Mouse (Mus musculus) heart, embryonic 14.5 days (tissue): ENCODE data around the gene Rtl6. TPM values are rescaled to one million over a fixed set of nuclear protein-coding genes. Genes with fewer than 3 reads are reported as not detected.
A peak's percentile ranks its signal among the peaks of the same experiment; 100 is the strongest.

ENCODE experiments used
- ATAC-seq: fragments of 200-750 bp; cut with Nextera tagmentation; 2 replicates; pipeline ENCODE4 v1.8.0; 2017; ENCODE audit warnings: low read depth, moderate TSS enrichment; ENCODE audit not compliant: insufficient number of reproducible peaks, insufficient read depth, low FRiP score
- H3K27ac ChIP-seq, 2 experiments: fragments of 200-500 bp in 1 of 2; fragments of 300-500 bp in 1 of 2; sonication (generic) in 1 of 2; replicated peaks in 1 of 2; 2 replicates each; pipeline ENCODE4 v1.5.1; 2012 to 2014; ENCODE audit warnings: low read depth in 2 of 2, low read length in 2 of 2, control low read depth in 1 of 2, mild to moderate bottlenecking in 1 of 2, mixed read lengths in 1 of 2; ENCODE audit not compliant: control insufficient read depth in 1 of 2, insufficient read depth in 1 of 2
- H3K27me3 ChIP-seq: fragments of 300-500 bp; sonication (generic); 2 replicates; pipeline ENCODE4 v1.6.1; 2014; ENCODE audit warnings: mild to moderate bottlenecking, low read length, control low read depth; ENCODE audit not compliant: control insufficient read depth, insufficient read depth
- H3K36me3 ChIP-seq: fragments of 300-500 bp; sonication (generic); 2 replicates; pipeline ENCODE4 v1.6.1; 2014; ENCODE audit warnings: mild to moderate bottlenecking, control low read depth, low read length, mixed read lengths; ENCODE audit not compliant: control insufficient read depth, insufficient read depth
- H3K4me1 ChIP-seq, 2 experiments: fragments of 200-500 bp in 1 of 2; fragments of 300-500 bp in 1 of 2; sonication (generic) in 1 of 2; 2 replicates each; pipeline ENCODE4 v1.6.1; 2012 to 2014; ENCODE audit warnings: low read length in 2 of 2, control low read depth in 1 of 2, mixed read lengths in 1 of 2; ENCODE audit not compliant: control insufficient read depth in 2 of 2, insufficient read depth in 2 of 2
- H3K4me2 ChIP-seq: fragments of 300-500 bp; sonication (generic); 2 replicates; pipeline ENCODE4 v1.6.1; 2014; ENCODE audit warnings: mild to moderate bottlenecking, low read length
- H3K4me3 ChIP-seq, 2 experiments: fragments of 200-500 bp in 1 of 2; fragments of 300-500 bp in 1 of 2; sonication (generic) in 1 of 2; 2 replicates each; pipeline ENCODE4 v1.5.1; 2012 to 2014; ENCODE audit warnings: low read length in 2 of 2, mild to moderate bottlenecking in 2 of 2, control low read depth in 1 of 2, low read depth in 1 of 2, moderate library complexity in 1 of 2; ENCODE audit not compliant: control insufficient read depth in 1 of 2, insufficient read depth in 1 of 2
- H3K9ac ChIP-seq: fragments of 300-500 bp; sonication (generic); 2 replicates; pipeline ENCODE4 v1.6.1; 2014; ENCODE audit warnings: mild to moderate bottlenecking, low read length
- H3K9me3 ChIP-seq: fragments of 300-500 bp; sonication (generic); 2 replicates; pipeline ENCODE4 v1.6.1; 2016; ENCODE audit warnings: low read length, control low read depth; ENCODE audit not compliant: control insufficient read depth
- WGBS: fragments of 180-500 bp; shearing (Covaris S2); extraction: QIAGEN DNeasy Blood & Tissue Kit; methylation state at CpG from one replicate; pipeline ENCODE4 v1.1.7; 2014; 5-methylcytosine and 5-hydroxymethylcytosine counted together
- polyA plus RNA-seq: library from polyadenylated mRNA; unstranded; fragments of >200 nt; fragmentation: Nextera tagmentation; extraction: Ambion mirVana; gene quantifications from 2 replicates; pipeline ENCODE4 v1.2.1, GENCODE M21; 2014

Gene Rtl6
- polyA plus RNA-seq, 1 experiment from 2014 or later: 6.1 TPM

GRCm38 (mm10) chr15:84556674-84557073 is 949 bp downstream of the Rtl6 start:
- H3K4me1 ChIP-seq: peaks cover 4 to 5% of the 10 kb centered on the region in 2 experiments; a peak in 2 of 4 replicates
- no peak overlapping the region; the same call in 1 of the 2 replicates for H3K9ac ChIP-seq
- peak overlapping the region; percentile 84 for H3K4me2 ChIP-seq
- no peak for ATAC-seq
- no peak overlapping the region for H3K27ac ChIP-seq
- no peaks in the 10 kb centered on the region; the same call in 1 of the 2 replicates for H3K36me3 ChIP-seq
- H3K9me3 ChIP-seq: no peaks in the 10 kb centered on the region
- 94% methylated on average over 17 of the region's 17 CpGs for WGBS
- H3K4me3 ChIP-seq: peak overlapping the region in 1 of 2 experiments; percentile 80; a peak in 1 of 4 replicates
- no peaks in the 10 kb centered on the region for H3K27me3 ChIP-seq

DNA sequence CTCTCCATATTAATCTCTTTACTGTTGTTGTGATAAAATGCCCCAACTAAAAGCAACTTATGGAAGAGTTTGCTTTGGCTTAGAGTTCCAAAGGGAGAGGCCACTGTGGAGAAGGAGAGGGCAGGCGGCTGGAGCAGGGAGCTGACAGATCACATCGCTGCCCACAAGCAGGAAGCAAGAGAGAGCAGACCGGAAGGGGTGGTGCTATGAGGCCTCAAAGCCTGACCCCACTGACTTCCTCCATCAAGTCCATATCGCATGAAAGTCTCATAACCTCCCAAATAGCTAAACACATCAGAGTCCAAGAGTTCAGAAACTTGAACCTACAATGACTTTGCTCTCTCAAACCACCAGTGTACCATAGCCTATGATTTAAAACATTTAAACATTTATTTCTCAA is 6.6 kb downstream of the Rtl6 start:
- Histone ChIP-seq H3K36me3 (no peaks in the 10 kb centered on the region; the same call in 1 of the 2 replicates), H3K4me3 (no peak overlapping the region), H3K4me2 (no peak overlapping the region), H3K4me1 (no peaks in the 10 kb centered on the region), H3K9me3 (no peaks in the 10 kb centered on the region), H3K9ac (no peak overlapping the region), H3K27me3 (no peaks in the 10 kb centered on the region), H3K27ac (no peak overlapping the region)
- ATAC-seq: no peak
- 81% methylated on average over 4 of the region's 4 CpGs for WGBS

DNA sequence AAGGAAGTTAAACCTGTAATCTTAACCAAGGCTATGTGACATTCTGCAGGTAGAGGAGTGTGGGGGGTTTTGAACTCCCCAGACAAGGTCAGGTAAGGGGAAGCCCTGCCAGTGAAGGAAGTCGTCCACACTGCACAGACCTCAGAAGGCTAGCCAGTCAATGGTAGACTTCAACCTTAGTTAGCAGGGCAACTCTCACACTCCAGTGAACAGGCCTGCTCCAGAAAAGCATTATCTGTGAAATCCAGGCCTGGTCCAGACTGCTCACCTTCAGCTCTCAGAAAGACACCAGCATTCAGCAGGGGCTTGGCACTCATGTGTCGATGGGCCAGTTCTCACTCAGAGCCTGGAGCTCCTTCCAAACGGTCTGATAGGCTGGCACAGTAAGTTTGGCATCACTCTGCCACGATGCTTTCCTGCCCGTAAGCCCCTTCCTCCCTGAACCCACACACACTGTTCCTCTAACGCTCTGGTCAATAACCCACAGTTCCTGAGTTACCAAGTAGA is 8.3 kb downstream of the Rtl6 start:
- ATAC-seq: no peak
- H3K9me3 ChIP-seq: no peaks in the 10 kb centered on the region
- no peak overlapping the region for H3K4me2 ChIP-seq
- no peak overlapping the region for H3K9ac ChIP-seq
- no peak overlapping the region for H3K27ac ChIP-seq
- no peaks in the 10 kb centered on the region for H3K27me3 ChIP-seq
- 87% methylated on average over 6 of the region's 6 CpGs for WGBS
- no peaks in the 10 kb centered on the region for H3K4me1 ChIP-seq
- H3K36me3 ChIP-seq: no peaks in the 10 kb centered on the region
- H3K4me3 ChIP-seq: no peak overlapping the region

GRCm38 (mm10) chr15:84546028-84546427 is 11.6 kb downstream of the Rtl6 start:
- WGBS: 89% methylated on average over 3 of the region's 3 CpGs
- no peak overlapping the region for H3K4me3 ChIP-seq
- H3K27me3 ChIP-seq: no peaks in the 10 kb centered on the region
- no peaks in the 10 kb centered on the region for H3K9me3 ChIP-seq
- no peaks in the 10 kb centered on the region for H3K36me3 ChIP-seq
- no peak overlapping the region for H3K9ac ChIP-seq
- no peak overlapping the region for H3K4me2 ChIP-seq
- no peaks in the 10 kb centered on the region for H3K4me1 ChIP-seq
- ATAC-seq: no peak
- no peak overlapping the region for H3K27ac ChIP-seq

DNA sequence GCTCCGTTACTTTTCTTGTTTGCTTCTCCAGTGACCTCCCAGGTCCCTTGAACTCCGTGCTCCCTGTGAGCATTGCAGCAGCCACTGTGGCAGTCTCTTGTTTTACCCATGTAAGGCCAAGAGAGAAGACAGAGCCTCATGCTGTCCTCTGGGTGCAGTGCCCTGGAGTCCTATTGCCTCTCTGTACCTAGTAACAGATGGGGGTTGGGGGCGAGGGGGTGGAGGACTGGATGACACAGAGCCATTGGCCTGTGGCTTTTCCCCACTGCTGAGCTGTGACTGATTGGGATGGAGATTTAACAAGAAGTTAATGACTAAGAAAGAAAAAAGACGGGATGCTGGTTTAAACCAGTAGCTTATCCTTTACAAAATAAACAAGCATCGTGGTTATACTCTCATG is 16.4 kb downstream of the Rtl6 start:
- H3K36me3 ChIP-seq: no peaks in the 10 kb centered on the region
- H3K9me3 ChIP-seq: 0 out of 2 replicates have a peak, but pooled peaks cover 4% of the 10 kb centered on the region
- ATAC-seq: no peak
- H3K4me1 ChIP-seq: no peaks in the 10 kb centered on the region
- no peak overlapping the region for H3K4me3 ChIP-seq
- no peak overlapping the region for H3K9ac ChIP-seq
- H3K27me3 ChIP-seq: no peaks in the 10 kb centered on the region
- no peak overlapping the region for H3K4me2 ChIP-seq
- no peak overlapping the region for H3K27ac ChIP-seq
- 50% methylated on average over 5 of the region's 5 CpGs for WGBS

DNA sequence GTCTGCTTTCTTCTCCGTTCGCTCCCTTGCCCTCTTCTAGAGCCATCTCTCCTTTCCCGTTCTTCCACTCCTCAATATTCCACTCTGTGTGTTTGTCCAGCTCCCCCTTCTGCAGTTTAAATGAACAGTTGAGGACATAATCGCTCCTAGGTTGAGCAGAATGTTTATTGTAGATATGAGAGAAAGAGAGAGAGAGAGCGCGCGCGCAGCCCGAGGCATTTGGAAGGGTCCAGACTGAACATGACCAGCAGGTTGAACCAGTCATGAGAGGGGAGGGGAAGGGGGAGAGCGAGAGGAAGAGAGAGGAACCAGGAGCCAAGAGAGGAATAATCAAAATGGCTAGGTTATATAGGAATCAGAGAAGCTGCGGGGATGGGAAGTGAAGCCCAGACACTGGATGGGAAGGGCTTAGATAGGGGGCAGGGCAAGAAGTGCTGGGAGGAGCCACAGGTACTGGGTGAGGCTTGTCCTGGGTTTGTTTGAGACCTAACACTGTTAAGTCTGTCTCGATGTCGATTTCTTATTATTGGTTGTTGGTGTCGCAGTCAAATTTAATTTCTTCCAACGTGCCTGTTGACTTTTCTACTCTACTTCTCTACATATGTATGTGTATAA is 18.5 kb downstream of the Rtl6 start:
- peaks cover 10% of the 10 kb centered on the region; the same call in 1 of the 2 replicates for H3K9me3 ChIP-seq
- H3K27ac ChIP-seq: no peak overlapping the region
- no peaks in the 10 kb centered on the region for H3K4me1 ChIP-seq
- H3K4me2 ChIP-seq: no peak overlapping the region
- H3K36me3 ChIP-seq: no peaks in the 10 kb centered on the region
- WGBS: 67% methylated on average over 15 of the region's 15 CpGs
- no peak for ATAC-seq
- no peaks in the 10 kb centered on the region for H3K27me3 ChIP-seq
- H3K9ac ChIP-seq: no peak overlapping the region
- no peak overlapping the region for H3K4me3 ChIP-seq

- Histone ChIP-seq H3K27ac (no peak overlapping the region), H3K4me2 (no peak overlapping the region), H3K36me3 (no peaks in the 10 kb centered on the region), H3K27me3 (no peaks in the 10 kb centered on the region), H3K4me1 (no peaks in the 10 kb centered on the region), H3K4me3 (no peak overlapping the region), H3K9ac (no peak overlapping the region), H3K9me3 (peaks cover 10% of the 10 kb centered on the region; the same call in 1 of the 2 replicates)
- ATAC-seq: no peak
- 81% methylated on average over 10 of the region's 10 CpGs for WGBS
Measured at GRCm38 (mm10) chr15:84537117-84537516, 20.5 kb downstream of the Rtl6 start.

DNA sequence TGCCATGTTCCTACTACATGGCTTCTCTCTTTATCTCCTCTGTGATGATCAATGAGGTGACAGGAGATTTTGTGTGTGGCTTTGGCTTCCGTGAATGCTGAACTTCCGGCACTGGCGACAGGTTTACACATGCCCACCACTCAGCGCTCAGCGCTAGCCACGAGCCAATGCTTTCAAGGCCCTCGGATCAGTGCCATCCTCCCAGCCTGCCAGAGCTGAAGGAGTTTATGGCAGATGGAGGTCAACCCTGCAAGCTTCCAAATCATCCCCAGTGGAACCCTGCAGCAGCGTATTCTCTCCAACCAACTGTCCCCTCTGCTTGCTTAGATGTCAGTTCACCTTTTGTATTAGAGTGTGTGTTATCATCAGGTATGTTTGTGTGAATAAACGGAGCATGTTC is 21.0 kb downstream of the Rtl6 start:
- Histone ChIP-seq H3K4me2 (no peak overlapping the region), H3K4me3 (no peak overlapping the region), H3K4me1 (no peaks in the 10 kb centered on the region), H3K9ac (no peak overlapping the region), H3K9me3 (peaks cover 10% of the 10 kb centered on the region; the same call in 1 of the 2 replicates), H3K27ac (no peak overlapping the region), H3K27me3 (no peaks in the 10 kb centered on the region), H3K36me3 (no peaks in the 10 kb centered on the region)
- ATAC-seq: no peak
- 86% methylated on average over 9 of the region's 9 CpGs for WGBS
